Mouse (Mus musculus): Measurements from ENCODE around the gene Bco1.

DNA sequence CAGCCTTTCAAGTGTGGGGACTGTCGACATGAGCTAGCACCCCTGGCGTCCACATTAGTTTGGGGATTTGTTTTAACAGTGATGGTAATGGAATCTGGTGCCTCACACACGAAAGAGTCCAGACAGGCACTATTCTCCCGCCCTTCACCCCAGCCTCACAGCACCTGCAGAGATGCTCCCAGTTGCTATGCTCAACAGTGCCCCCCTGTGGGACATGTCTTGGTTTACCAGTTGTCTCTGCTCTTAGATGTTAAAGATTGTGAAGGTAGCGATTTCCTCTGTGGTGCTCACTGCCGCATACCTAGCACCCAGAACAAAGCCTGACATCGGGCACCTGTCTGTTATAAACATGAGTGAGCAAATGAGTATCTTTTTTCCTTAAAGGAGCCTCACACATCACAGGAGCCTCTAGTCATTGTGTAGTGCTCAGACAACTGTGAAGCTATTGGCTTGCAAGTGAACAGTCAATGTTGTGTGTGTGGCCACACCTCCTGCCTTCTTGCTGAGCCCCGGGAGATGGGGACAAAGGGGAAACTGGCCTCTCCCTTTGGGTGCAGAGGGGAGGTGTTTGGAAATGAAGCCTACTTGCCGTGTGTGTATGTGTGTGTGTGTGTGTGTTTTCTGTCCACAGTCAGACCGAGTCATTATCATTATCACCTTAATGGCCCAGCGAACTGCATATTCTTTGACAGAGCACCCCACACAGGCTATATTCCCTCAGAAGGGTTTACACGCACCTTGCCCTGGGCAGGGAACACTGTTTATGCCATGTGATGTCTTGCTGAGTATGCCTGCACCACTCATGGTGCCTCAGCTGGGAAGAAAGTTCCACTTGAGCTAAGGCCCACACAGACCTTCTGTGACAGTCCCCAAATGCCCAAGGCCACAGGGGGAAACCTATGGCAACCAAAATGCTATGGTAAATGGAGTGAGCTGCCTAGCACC, 42.2 kb upstream of the Bco1 start:
- TF ChIP-seq POLR2A (IDR thresholded peaks at IDR 0.05; ENCODE audit: low read depth, low read length): no peak
- TF ChIP-seq CTCF (conservative IDR thresholded peaks at IDR 0.05; ENCODE audit: insufficient read depth, insufficient read length, low read depth, low read length): peak; percentile 53
